Mouse (Mus musculus): Measurements from ENCODE around the gene Ptprd.
"Not testable (repeated sequence)": the region's sequence is repeated elsewhere in the genome, so short reads cannot be mapped to it uniquely, and the experiment has no call there.

The Ptprd gene

GRCm38 (mm10) chr4:77982094-77982493 lies 229.7 kb downstream of the Ptprd start:
- in situ Hi-C loops (cut with MboI; ENCODE audit: unreplicated experiment in 2 of 2): no loop called here

- in situ Hi-C loops (cut with MboI; ENCODE audit: unreplicated experiment in 2 of 2): no loop called here
Measured at GRCm38 (mm10) chr4:77961711-77962110, 250.1 kb downstream of the Ptprd start.

DNA sequence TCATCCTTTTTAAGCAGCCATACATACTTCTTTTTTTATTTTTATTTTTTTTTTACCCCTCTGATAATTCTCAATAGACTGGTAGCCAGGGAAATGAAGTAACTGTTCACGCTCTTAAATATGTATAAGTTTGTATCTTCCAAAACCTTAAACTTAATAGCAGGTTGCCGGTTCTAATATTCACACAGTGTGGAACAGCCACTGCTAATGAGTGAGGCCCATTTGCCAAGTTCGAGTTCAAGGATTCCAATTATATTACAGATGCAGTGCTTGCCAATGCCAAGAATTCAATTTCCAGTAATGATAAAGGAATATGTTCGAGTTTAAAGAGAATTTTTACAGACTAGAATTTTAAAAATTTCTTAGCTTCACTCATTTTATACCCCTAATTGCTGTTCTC lies 322.3 kb downstream of the Ptprd start:
- in situ Hi-C loops (cut with MboI; ENCODE audit: unreplicated experiment in 2 of 2): no loop called here

- in situ Hi-C loops (cut with MboI; ENCODE audit: unreplicated experiment in 2 of 2): no loop called here
Measured at GRCm38 (mm10) chr4:77880213-77880612, 331.5 kb downstream of the Ptprd start.

DNA sequence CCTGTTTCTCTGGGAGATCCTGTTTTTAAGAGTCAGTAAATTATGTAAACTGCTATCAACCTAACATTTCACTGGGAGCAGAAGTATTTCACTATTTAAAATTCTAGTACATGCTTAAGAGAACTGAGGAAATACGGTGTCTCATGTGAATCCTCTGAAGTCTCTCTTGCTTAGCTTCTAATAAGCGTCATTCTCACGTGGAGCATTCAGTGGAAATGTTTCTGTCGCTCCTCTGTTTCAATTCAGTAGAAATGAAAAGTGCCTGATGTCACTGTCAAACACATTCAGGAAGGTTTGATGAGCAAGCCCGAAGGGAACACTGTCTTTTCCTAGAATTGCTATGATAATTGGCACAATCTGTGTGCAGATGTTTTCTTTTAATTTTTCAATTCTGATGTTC lies 350.5 kb downstream of the Ptprd start:
- in situ Hi-C loops (cut with MboI; ENCODE audit: unreplicated experiment in 2 of 2): no loop called here

GRCm38 (mm10) chr4:77797391-77797790 lies 414.4 kb downstream of the Ptprd start:
- in situ Hi-C loops (cut with MboI; ENCODE audit: unreplicated experiment in 2 of 2): not testable (repeated sequence)

DNA sequence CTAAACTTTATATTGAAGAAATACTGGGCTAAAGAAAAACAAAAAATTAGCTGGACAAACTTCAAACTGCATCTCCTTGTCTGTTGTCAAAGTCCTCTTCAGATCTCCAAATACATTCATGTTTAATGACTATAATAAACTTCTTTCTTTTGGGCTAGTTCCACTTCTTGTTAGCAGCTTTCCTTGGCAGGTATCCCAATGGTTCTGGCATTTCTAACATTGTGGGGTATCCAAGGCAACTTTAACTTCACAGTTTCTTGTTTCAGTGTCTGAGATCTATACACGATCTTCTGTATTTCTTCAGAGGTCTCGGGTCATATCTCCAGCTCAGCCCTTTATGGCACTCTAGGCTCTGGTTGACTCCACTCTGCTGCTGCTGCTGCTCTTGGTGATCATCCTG lies 434.5 kb downstream of the Ptprd start:
- in situ Hi-C loops (cut with MboI; ENCODE audit: unreplicated experiment in 2 of 2): no loop called here

DNA sequence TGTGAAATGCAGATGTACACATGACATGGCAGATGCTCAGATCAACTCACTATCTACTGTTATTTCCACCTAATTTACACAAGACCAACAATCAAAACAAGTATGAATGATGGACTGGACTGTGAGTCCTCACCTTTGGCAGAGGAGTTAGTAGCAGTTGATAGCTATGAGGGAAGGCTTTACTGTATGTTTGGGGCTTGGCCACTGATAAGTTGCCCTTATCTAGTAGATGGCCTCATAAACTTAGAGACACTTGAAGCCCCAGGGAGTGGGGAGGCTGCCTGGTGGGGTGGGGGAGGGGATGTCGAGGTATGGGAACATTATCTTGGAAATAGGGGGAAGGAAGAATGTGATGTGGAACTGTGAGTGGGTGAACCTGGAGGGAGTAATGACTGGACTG lies 448.0 kb downstream of the Ptprd start:
- in situ Hi-C loops (cut with MboI; ENCODE audit: unreplicated experiment in 2 of 2): no loop called here

- in situ Hi-C loops (cut with MboI; ENCODE audit: unreplicated experiment in 2 of 2): no loop called here
Measured at GRCm38 (mm10) chr4:77743391-77743790, 468.4 kb downstream of the Ptprd start.

DNA sequence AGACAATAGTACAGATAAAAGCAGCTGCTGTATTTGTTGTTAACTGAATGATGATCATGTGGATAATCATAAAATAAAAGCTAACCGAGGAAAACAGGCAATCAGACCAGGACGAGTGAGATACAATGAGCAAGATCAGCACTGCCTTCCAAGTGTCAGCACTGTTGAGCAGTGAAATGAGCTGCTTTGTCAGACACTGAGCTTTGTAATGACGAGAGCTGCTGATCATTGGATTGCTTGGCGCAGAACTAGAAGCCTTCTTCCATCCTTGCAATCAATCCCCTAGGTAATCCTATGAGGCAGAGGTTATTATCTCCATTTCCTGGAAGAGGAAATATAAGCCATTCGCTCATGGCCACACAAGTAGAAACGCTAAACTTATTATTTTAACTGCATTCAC lies 489.9 kb downstream of the Ptprd start:
- in situ Hi-C loops (cut with MboI; ENCODE audit: unreplicated experiment in 2 of 2): no loop called here

- in situ Hi-C loops (cut with MboI; ENCODE audit: unreplicated experiment in 2 of 2): no loop called here
Measured at GRCm38 (mm10) chr4:77717792-77718191, 494.0 kb downstream of the Ptprd start.

GRCm38 (mm10) chr4:77710231-77710630 lies 501.5 kb downstream of the Ptprd start:
- in situ Hi-C loops (cut with MboI; ENCODE audit: unreplicated experiment in 2 of 2): no loop called here

GRCm38 (mm10) chr4:77698294-77698693 lies 513.5 kb downstream of the Ptprd start:
- in situ Hi-C loops (cut with MboI; ENCODE audit: unreplicated experiment in 2 of 2): no loop called here

GRCm38 (mm10) chr4:77675798-77676197 lies 536.0 kb downstream of the Ptprd start:
- in situ Hi-C loops (cut with MboI; ENCODE audit: unreplicated experiment in 2 of 2): no loop called here

DNA sequence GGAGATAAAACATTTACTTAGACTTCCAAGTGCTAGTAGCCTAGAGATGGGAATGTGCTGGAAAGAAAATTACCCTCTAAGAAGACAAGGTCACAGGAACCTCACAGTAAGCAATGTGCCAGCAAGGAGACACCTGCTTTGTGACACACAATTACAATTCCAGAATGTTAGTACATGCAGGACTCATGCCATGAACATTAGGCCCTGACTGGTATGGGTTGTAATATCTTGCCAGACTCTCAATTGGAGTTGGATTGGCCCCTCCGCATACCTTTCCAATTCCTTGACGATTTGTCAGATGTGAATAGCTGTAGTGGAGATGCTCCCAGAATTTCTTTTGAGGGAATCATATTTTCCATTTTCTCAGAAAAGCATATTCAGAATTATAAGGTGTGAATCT lies 547.0 kb downstream of the Ptprd start:
- in situ Hi-C loops (cut with MboI; ENCODE audit: unreplicated experiment in 2 of 2): no loop called here

DNA sequence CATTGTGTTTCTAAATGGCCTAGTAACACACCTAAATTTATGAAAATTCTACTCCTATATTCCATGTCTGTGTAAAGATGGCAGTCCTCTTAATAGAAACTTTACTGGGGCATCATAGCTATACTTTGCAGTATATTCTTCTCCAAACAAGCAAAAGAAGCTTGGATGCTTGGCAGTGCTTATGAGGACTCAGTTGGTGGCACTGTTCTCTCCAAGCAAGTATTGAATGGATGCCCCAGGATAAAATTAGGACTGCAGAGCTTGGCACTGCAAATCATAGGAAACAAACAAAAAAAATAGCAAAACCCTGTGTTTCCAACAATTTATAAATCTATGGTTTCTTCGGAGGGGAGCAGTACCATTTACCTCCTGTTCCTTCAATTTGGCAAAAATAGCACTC lies 549.5 kb downstream of the Ptprd start:
- in situ Hi-C loops (cut with MboI; ENCODE audit: unreplicated experiment in 2 of 2): no loop called here

DNA sequence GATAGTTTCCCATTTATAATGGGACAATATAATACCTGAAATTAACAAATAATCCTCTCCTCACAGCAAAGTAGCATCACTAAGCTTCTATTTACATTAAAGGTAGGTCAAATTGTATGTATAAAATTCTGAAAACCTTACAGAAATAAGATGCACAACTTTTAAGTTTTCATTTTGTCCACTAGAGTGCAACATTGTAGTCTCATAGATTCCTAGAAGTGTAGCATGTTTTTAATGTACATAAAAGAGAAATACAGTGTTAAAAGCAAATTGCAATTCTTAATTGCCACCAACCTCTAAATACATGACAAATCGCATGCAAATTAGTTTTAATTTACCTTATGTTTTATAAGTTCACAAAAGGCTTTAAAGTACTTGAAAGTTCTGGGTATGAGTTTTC lies 556.1 kb downstream of the Ptprd start:
- in situ Hi-C loops (cut with MboI; ENCODE audit: unreplicated experiment in 2 of 2): no loop called here

GRCm38 (mm10) chr4:77649615-77650325 lies 562.0 kb downstream of the Ptprd start:
- in situ Hi-C loops (cut with MboI; ENCODE audit: unreplicated experiment in 2 of 2): no loop called here

- in situ Hi-C loops (cut with MboI; ENCODE audit: unreplicated experiment in 2 of 2): no loop called here
Measured at GRCm38 (mm10) chr4:77648911-77649310, 562.9 kb downstream of the Ptprd start.

GRCm38 (mm10) chr4:77647451-77648137 lies 564.2 kb downstream of the Ptprd start:
- in situ Hi-C loops (cut with MboI; ENCODE audit: unreplicated experiment in 2 of 2): no loop called here

DNA sequence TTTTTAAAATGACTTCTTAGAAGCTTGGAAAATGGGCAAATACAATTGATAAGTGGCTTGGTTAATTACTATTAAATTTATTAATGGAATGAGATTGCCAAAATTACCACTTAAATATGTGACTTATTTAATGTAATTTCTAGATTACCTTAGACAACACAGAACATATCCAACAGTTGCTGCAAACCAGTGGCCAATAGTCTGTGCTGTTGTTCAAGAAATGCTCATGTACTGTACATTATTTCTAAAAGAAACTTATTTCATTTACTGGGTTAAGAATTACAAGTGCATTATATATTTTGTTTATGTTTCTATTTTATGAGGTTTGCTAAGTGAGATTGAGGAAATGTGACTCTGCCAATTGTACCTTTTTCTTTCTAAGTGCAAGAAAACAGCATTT lies 567.3 kb downstream of the Ptprd start:
- in situ Hi-C loops (cut with MboI; ENCODE audit: unreplicated experiment in 2 of 2): no loop called here

- in situ Hi-C loops (cut with MboI; ENCODE audit: unreplicated experiment in 2 of 2): no loop called here
Measured at GRCm38 (mm10) chr4:77640022-77640421, 571.7 kb downstream of the Ptprd start.

Measured in v-Abl transformed pro-B cells (cell line).